Mouse (Mus musculus) heart, adult 2 months (tissue): Measurements from ENCODE around the gene Acot3.

Experiments used
- CTCF ChIP-seq: fragments of 200-600 bp; IDR thresholded peaks from 2 replicates; pipeline ENCODE4 v1.8.1; 2022; ENCODE audit warnings: antibody characterized with exemption, mild to moderate bottlenecking, moderate library complexity
- POLR2A ChIP-seq: fragments of 200-500 bp; IDR thresholded peaks from 2 replicates; pipeline ENCODE4 v1.6.1; 2011; ENCODE audit warnings: mild to moderate bottlenecking, low read depth, low read length, control low read depth; ENCODE audit not compliant: insufficient read depth

DNA sequence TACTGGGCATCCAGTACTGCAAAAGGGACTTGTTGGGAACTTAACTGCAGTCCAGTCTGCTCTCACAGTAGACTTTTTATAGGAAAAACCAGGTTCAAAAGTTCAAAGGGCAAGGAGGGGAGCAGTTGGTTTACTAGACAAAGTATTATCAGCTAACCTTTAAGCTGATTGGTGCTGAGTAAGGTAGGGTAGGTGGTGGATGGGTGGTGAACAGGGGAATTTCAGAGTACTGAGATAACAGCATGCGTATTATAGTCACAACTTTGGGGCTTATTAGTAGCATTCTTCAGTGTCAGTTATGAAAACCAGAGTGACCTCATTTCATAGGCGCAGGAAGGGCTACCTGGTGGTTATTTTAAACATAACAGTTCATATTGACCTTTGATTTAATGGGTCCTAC, 47.7 kb downstream of the Acot3 start:
- TF ChIP-seq CTCF (no peak), POLR2A (no peak)
